Mouse (Mus musculus) olfactory bulb, adult 2 months (tissue): Measurements from ENCODE around the gene Hoxb1. TPM values are rescaled to one million over a fixed set of nuclear protein-coding genes. Genes with fewer than 3 reads are reported as not detected.

Experiments used
- H3K27ac ChIP-seq: fragments of 200-500 bp; 2 replicates; pipeline ENCODE4 v1.5.1; 2012; ENCODE audit warnings: low read depth, low read length; ENCODE audit not compliant: insufficient read depth
- H3K4me1 ChIP-seq: fragments of 200-500 bp; 2 replicates; pipeline ENCODE4 v1.6.1; 2012; ENCODE audit warnings: low read length; ENCODE audit not compliant: control insufficient read depth, insufficient read depth
- H3K4me3 ChIP-seq: fragments of 200-500 bp; 2 replicates; pipeline ENCODE4 v1.5.1; 2012; ENCODE audit warnings: mild to moderate bottlenecking, low read depth, low read length, moderate library complexity; ENCODE audit not compliant: insufficient read depth
- CTCF ChIP-seq: fragments of 200-500 bp; IDR thresholded peaks from 2 replicates; pipeline ENCODE4 v1.5.1; 2012; ENCODE audit warnings: low read depth, mild to moderate bottlenecking, low read length, moderate library complexity; ENCODE audit not compliant: insufficient read depth
- POLR2A ChIP-seq: fragments of 200-500 bp; IDR thresholded peaks from 2 replicates; pipeline ENCODE4 v1.6.1; 2012; ENCODE audit warnings: mild to moderate bottlenecking, low read depth, low read length, moderate library complexity; ENCODE audit not compliant: insufficient read depth
- WGBS: fragments of 180-500 bp; shearing (Covaris S2); methylation state at CpG from one replicate; pipeline ENCODE4 v1.1.7; 2018; 5-methylcytosine and 5-hydroxymethylcytosine counted together
- polyA plus RNA-seq: library from polyadenylated mRNA; stranded (reverse); fragments of >200 nt; gene quantifications from 2 replicates; pipeline ENCODE4 v1.2.4, GENCODE M21; 2012; ENCODE audit warnings: low replicate concordance; ENCODE audit not compliant: missing spikeins, insufficient read depth, insufficient read length

The Hoxb1 gene
- polyA plus RNA-seq, 1 experiment = not detected

DNA sequence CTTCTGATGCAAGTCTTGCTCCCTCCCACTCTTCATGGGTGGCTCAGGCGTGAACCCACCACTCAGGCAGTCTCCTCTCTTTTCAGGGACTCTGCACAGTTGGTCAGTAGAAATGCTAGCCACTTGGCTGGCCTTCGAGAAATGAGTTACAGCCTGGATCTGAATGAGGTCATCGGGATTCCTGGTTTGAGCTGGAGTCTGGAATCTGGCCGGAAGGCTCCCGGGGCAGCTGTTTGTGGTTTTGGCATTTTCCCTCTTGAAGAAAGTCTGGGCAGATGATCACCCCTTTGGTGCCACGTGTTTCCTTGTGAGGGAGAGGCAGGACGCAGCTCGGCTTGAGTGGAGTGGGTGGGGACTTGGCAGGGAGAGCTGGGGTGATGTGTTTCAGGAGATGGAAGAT, 48.0 kb downstream of the Hoxb1 start:
- TF ChIP-seq POLR2A (no peak), CTCF (no peak)
- Histone ChIP-seq H3K27ac (no peak overlapping the region), H3K4me1 (peaks cover 7% of the 10 kb centered on the region; the same call in 1 of the 2 replicates), H3K4me3 (no peak overlapping the region)
- 18% methylated on average over 8 of the region's 8 CpGs for WGBS

DNA sequence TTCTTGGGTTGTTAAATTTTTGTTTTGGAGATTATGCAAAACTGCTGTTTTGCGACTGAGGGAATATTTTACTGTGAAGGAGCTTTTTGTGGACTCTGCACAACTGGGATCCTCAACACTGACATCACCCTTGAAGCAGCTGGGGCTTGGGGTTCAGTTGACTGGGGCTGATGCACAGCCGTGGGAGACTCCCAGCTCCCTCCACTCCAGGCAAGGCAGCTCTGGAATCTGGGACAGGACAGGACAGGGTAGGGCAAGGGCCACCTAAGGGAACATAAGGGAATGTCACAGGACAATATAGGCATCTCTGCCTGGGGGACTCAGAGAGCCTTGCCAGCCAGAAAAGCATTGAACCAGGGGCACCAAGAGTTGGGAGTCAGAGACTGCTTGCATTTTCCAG, 48.5 kb downstream of the Hoxb1 start:
- no peak overlapping the region for H3K27ac ChIP-seq
- H3K4me1 ChIP-seq = peaks cover 7% of the 10 kb centered on the region; the same call in 1 of the 2 replicates
- TF ChIP-seq POLR2A (no peak), CTCF (no peak)
- H3K4me3 ChIP-seq = no peak overlapping the region
- whole genome bisulfite sequencing = 36% methylated on average over 2 of the region's 2 CpGs

Other genes with a start within 250 kb of the Hoxb1 start
- not detected in 2 replicates for gene Ttll6, start 232.0 kb upstream of the Hoxb1 start, polyA plus RNA-seq
- gene Hoxb13, start 171.4 kb upstream of the Hoxb1 start, polyA plus RNA-seq = not detected in 2 replicates
- 1,425 TPM in 1 of 2 replicates, not detected in the other for gene Hoxb9, start 94.3 kb upstream of the Hoxb1 start, polyA plus RNA-seq
- not detected in 2 replicates for gene Hoxb8, start 83.8 kb upstream of the Hoxb1 start, polyA plus RNA-seq
- gene Hoxb7, start 79.1 kb upstream of the Hoxb1 start, polyA plus RNA-seq = not detected in 2 replicates
- not detected in 2 replicates for gene Hoxb6, start 73.3 kb upstream of the Hoxb1 start, polyA plus RNA-seq
- not detected in 2 replicates for gene Hoxb5, start 62.4 kb upstream of the Hoxb1 start, polyA plus RNA-seq
- not detected in 2 replicates for gene Hoxb4, start 47.5 kb upstream of the Hoxb1 start, polyA plus RNA-seq
- gene Hoxb3, start 42.4 kb upstream of the Hoxb1 start, polyA plus RNA-seq = not detected in 2 replicates
- not detected in 2 replicates for gene Hoxb2, start 15.2 kb upstream of the Hoxb1 start, polyA plus RNA-seq
- not detected in 2 replicates for gene Skap1, start 98.8 kb downstream of the Hoxb1 start, polyA plus RNA-seq